Mouse (Mus musculus): ENCODE results near the gene Rbbp6. TPM values are rescaled to one million over a fixed set of nuclear protein-coding genes. Genes with fewer than 3 reads are reported as not detected.
A peak's percentile ranks its signal among the peaks of the same experiment; 100 is the strongest.

Gene Rbbp6
- polyA plus RNA-seq, 1 experiment from 2014 or later = 28.2 TPM

DNA sequence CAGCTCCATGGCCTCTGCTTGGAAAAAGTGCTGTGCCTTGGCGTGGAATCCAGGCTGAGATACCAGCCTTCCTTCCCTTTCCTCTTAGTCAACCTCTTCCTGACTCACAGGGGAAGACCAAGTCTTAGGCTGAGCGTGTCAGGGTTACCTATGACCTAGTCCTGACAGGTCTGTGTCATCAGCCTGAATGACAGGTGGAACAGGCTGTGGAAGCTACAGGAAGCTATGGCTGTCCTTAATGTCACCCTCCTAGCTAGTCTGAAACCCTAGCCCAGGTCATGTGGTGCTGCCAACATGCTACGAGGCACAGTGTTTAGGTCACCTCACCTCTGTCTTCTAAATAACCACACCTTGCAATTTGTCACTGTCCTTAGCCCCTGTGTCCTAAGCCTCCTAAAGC, 16.2 kb upstream of the Rbbp6 start:
- no peak for ATAC-seq (replicated peaks)
- 88% methylated on average over 3 of the region's 3 CpGs for WGBS
- no peaks in the 10 kb centered on the region for H3K4me1 ChIP-seq
- no peaks in the 10 kb centered on the region for H3K27me3 ChIP-seq (replicated peaks)
- H3K4me2 ChIP-seq = no peak overlapping the region
- H3K36me3 ChIP-seq (replicated peaks) = no peaks in the 10 kb centered on the region
- H3K4me3 ChIP-seq = no peak overlapping the region
- H3K9me3 ChIP-seq = no peaks in the 10 kb centered on the region
- H3K27ac ChIP-seq = no peak overlapping the region
- no peak overlapping the region for H3K9ac ChIP-seq

- WGBS = 75% methylated on average over 4 of the region's 4 CpGs
- Histone ChIP-seq H3K9me3 (no peaks in the 10 kb centered on the region), H3K9ac (no peak overlapping the region), H3K36me3 (replicated peaks) (no peaks in the 10 kb centered on the region), H3K27ac (no peak overlapping the region), H3K4me3 (no peak overlapping the region), H3K4me1 (no peaks in the 10 kb centered on the region), H3K4me2 (no peak overlapping the region), H3K27me3 (replicated peaks) (no peaks in the 10 kb centered on the region)
- ATAC-seq (replicated peaks) = no peak
These were observed 14.0 kb upstream of the Rbbp6 start for GRCm38 (mm10) chr7:122951464-122951863.

DNA sequence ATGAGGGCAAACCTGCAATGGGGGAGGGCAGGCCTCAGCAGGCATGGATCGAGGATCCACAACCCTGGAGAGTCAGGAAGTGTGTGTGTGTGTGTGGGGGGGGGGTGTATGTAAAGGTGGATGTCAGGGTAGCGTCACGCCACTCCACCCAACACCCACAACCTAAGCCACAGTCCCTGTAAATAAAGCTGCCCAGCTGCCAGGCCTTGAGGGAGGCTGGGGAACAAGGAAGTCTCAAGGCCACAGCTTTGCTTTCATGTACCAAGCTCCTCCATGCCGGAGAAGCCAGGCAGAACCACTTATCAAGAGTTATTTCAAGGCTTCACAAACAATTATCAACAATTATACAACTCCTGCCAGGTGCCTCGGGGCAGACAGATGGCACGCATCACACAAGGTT, 13.4 kb upstream of the Rbbp6 start:
- Histone ChIP-seq H3K36me3 (replicated peaks) (no peaks in the 10 kb centered on the region), H3K4me3 (no peak overlapping the region), H3K27ac (no peak overlapping the region), H3K4me2 (no peak overlapping the region), H3K4me1 (no peaks in the 10 kb centered on the region), H3K9ac (no peak overlapping the region), H3K27me3 (replicated peaks) (no peaks in the 10 kb centered on the region), H3K9me3 (no peaks in the 10 kb centered on the region)
- ATAC-seq (replicated peaks) = no peak
- WGBS = 75% methylated on average over 6 of the region's 6 CpGs

DNA sequence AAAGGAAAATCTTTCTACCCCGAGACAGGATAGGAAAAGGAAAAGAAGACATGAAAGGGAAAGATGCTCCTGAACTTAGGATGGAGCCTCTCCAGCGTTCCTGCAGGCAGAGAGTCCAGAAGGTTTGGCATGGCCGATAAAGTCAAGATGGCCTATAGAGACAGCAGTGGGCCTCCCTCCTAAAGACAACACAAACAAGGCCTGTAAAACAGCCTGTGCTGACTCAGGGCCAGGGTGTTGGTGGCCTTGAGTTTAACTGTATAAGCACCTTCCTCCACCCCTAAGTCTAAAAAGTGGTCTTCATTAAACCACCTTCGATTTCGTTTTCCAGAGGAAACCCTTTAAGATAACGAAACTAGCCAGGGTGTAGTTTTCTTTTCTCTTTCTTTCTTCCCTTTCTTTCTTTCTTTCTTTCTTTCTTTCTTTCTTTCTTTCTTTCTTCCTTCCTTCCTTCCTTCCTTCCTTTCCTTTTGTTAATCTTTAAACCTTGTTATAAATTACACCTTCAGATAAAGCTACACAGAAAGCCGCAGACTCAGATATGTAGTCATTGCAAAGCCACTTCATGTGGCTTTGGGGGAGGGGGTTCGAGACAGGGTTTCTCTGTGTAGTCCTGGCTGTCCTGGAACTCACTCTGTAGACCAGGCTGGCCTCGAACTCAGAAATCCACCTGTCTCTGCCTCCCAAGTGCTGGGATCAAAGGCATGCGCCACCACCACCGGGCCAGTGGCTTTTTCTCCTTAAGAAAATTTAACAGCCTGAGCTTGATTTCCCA, 10.8 kb upstream of the Rbbp6 start:
- no peak overlapping the region for H3K9ac ChIP-seq
- H3K9me3 ChIP-seq = no peaks in the 10 kb centered on the region
- no peak overlapping the region for H3K4me3 ChIP-seq
- H3K4me1 ChIP-seq = no peaks in the 10 kb centered on the region
- no peak overlapping the region for H3K27ac ChIP-seq
- 87% methylated on average over 11 of the region's 11 CpGs for WGBS
- no peaks in the 10 kb centered on the region for H3K27me3 ChIP-seq (replicated peaks)
- ATAC-seq (replicated peaks) = no peak
- H3K4me2 ChIP-seq = no peak overlapping the region
- H3K36me3 ChIP-seq (replicated peaks) = no peaks in the 10 kb centered on the region

GRCm38 (mm10) chr7:122955226-122955955, 10.1 kb upstream of the Rbbp6 start:
- no peaks in the 10 kb centered on the region for H3K4me1 ChIP-seq
- no peak for ATAC-seq (replicated peaks)
- H3K27me3 ChIP-seq (replicated peaks) = no peaks in the 10 kb centered on the region
- H3K9me3 ChIP-seq = no peaks in the 10 kb centered on the region
- H3K4me3 ChIP-seq = no peak overlapping the region
- 79% methylated on average over 8 of the region's 8 CpGs for WGBS
- H3K4me2 ChIP-seq = no peak overlapping the region
- no peak overlapping the region for H3K27ac ChIP-seq
- no peak overlapping the region for H3K9ac ChIP-seq
- H3K36me3 ChIP-seq (replicated peaks) = no peaks in the 10 kb centered on the region

- Histone ChIP-seq H3K36me3 (replicated peaks) (0 out of 2 replicates have a peak, but pooled peaks cover 2% of the 10 kb centered on the region), H3K4me1 (peaks cover 30% of the 10 kb centered on the region), H3K9me3 (no peaks in the 10 kb centered on the region), H3K4me3 (peak overlapping the region; percentile 66), H3K9ac (peak overlapping the region; percentile 61), H3K27me3 (replicated peaks) (no peaks in the 10 kb centered on the region), H3K4me2 (peak overlapping the region; percentile 60), H3K27ac (peak overlapping the region; percentile 93)
- ATAC-seq (replicated peaks) = no peak
- WGBS = 54% methylated on average over 4 of the region's 4 CpGs
These were observed 3.3 kb downstream of the Rbbp6 start for GRCm38 (mm10) chr7:122968751-122969150.

DNA sequence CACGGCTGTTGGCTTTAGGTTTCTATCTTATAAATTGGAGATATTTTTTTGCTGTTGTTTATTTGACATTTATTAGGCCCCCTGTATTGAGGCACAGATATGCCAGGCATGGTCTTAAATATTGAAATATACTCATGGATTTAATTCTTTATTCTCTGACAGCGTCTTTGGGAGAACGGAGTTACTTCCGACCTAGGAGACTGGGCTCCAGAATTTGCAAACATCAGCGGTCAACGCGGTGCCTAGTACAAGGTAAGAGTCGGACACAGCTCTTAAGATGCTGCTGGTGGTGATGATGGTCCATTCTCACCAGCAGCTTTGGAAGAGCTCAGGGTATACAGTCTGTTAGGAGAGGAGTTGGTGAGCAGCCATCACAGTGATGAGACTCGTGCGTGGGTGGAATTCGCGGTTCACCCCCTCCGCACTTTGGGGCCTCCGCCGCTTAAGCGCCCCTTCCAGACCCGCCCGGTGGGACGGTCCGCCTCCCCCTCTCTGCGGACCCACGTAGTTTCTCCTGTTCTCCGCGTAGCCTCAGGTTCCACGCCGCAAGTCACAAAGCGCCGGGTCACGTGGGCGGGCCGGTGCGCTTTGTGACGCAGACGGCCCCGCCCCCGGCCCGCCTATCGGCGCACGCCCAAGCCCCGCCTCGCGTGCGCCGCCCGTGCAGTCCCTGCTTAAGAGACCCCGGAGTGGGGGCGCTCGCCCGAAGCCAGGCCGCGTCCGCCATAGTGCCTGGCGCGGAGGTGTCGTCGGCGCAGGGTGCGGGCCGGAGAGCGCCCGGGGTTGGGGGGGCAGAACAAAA, 3.9 kb downstream of the Rbbp6 start:
- Histone ChIP-seq H3K4me2 (peak overlapping the region; percentile 75), H3K9ac (peak overlapping the region; percentile 99), H3K4me3 (peak overlapping the region; percentile 66), H3K27ac (peak overlapping the region; percentile 93), H3K4me1 (peaks cover 33% of the 10 kb centered on the region), H3K9me3 (no peaks in the 10 kb centered on the region), H3K36me3 (replicated peaks) (0 out of 2 replicates have a peak, but pooled peaks cover 2% of the 10 kb centered on the region), H3K27me3 (replicated peaks) (no peaks in the 10 kb centered on the region)
- peak; percentile 98 for ATAC-seq (replicated peaks)
- WGBS = 1% methylated on average over 60 of the region's 62 CpGs

- H3K4me2 ChIP-seq = peak overlapping the region; percentile 75
- peak overlapping the region; percentile 99 for H3K9ac ChIP-seq
- no peaks in the 10 kb centered on the region for H3K27me3 ChIP-seq (replicated peaks)
- H3K4me1 ChIP-seq = peaks cover 37% of the 10 kb centered on the region
- H3K27ac ChIP-seq = peak overlapping the region; percentile 93
- 0 out of 2 replicates have a peak, but pooled peaks cover 2% of the 10 kb centered on the region for H3K36me3 ChIP-seq (replicated peaks)
- H3K4me3 ChIP-seq = peak overlapping the region; percentile 66
- ATAC-seq (replicated peaks) = peak; percentile 66
- H3K9me3 ChIP-seq = no peaks in the 10 kb centered on the region
- WGBS = under 1% methylated on average over 56 of the region's 69 CpGs
These were observed 4.8 kb downstream of the Rbbp6 start for GRCm38 (mm10) chr7:122970119-122970781.

- H3K4me3 ChIP-seq = peak overlapping the region; percentile 66
- H3K9ac ChIP-seq = peak overlapping the region; percentile 99
- under 1% methylated on average over 14 of the region's 14 CpGs for WGBS
- H3K27me3 ChIP-seq (replicated peaks) = no peaks in the 10 kb centered on the region
- ATAC-seq (replicated peaks) = no peak
- 0 out of 2 replicates have a peak, but pooled peaks cover 2% of the 10 kb centered on the region for H3K36me3 ChIP-seq (replicated peaks)
- peak overlapping the region; percentile 75 for H3K4me2 ChIP-seq
- no peaks in the 10 kb centered on the region for H3K9me3 ChIP-seq
- H3K4me1 ChIP-seq = peaks cover 42% of the 10 kb centered on the region
- H3K27ac ChIP-seq = peak overlapping the region; percentile 93; the same call in 1 of the 2 replicates
These were observed 5.5 kb downstream of the Rbbp6 start for GRCm38 (mm10) chr7:122970864-122971420.

- peak overlapping the region; percentile 75 for H3K4me2 ChIP-seq
These were observed 6.7 kb downstream of the Rbbp6 start for GRCm38 (mm10) chr7:122972006-122972689.

DNA sequence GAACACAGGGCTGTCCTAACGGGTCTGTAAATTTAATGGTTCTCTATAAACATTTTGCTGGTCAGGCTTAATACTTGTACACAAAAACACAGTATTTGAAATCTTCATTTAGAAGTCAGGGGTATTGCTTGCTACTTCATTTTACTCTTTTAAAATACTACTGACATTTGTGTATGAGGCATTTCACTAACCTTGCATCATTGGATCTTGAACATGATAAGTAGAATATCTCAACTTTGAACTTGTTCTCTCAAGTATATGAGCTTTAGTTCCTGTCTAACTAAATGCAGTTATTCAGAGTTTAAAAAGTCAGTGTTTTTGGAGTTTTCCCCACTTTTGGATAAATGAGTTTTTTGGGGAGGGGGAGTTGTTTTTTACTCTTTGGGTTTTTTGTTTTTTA, 14.0 kb downstream of the Rbbp6 start:
- Histone ChIP-seq H3K4me1 (peaks cover 8% of the 10 kb centered on the region; the same call in 1 of the 2 replicates), H3K9ac (no peak overlapping the region), H3K27me3 (replicated peaks) (no peaks in the 10 kb centered on the region), H3K9me3 (no peaks in the 10 kb centered on the region), H3K4me3 (no peak overlapping the region), H3K4me2 (no peak overlapping the region), H3K36me3 (replicated peaks) (peaks cover 14% of the 10 kb centered on the region; the same call in 1 of the 2 replicates), H3K27ac (no peak overlapping the region)
- ATAC-seq (replicated peaks) = no peak
- WGBS = 93% methylated on average over 1 of the region's 1 CpGs

More at GRCm38 (mm10) chr7:122972006-122972689, 6.7 kb downstream of the Rbbp6 start:
- 90% methylated on average over 4 of the region's 4 CpGs for WGBS
- Histone ChIP-seq H3K4me3 (peak overlapping the region; percentile 66), H3K27ac (no peak overlapping the region), H3K36me3 (replicated peaks) (0 out of 2 replicates have a peak, but pooled peaks cover 6% of the 10 kb centered on the region), H3K4me1 (peaks cover 42% of the 10 kb centered on the region), H3K9ac (no peak overlapping the region), H3K27me3 (replicated peaks) (no peaks in the 10 kb centered on the region), H3K9me3 (no peaks in the 10 kb centered on the region)
- no peak for ATAC-seq (replicated peaks)

All from midbrain, embryonic 15.5 days (tissue).